Mouse (Mus musculus) intestine, postnatal 0 days (tissue): Measurements from ENCODE around the gene Padi4. TPM values are rescaled to one million over a fixed set of nuclear protein-coding genes. Genes with fewer than 3 reads are reported as not detected.

Experiments
- ATAC-seq: fragments of 200-750 bp; cut with Nextera tagmentation; 2 replicates; pipeline ENCODE4 v1.8.0; 2017; ENCODE audit warnings: mild to moderate bottlenecking, moderate TSS enrichment, moderate library complexity
- H3K27ac ChIP-seq: fragments of 300-500 bp; sonication (generic); 2 replicates; pipeline ENCODE4 v1.5.1; 2014; ENCODE audit warnings: mild to moderate bottlenecking, low read depth, low read length, moderate library complexity
- H3K27me3 ChIP-seq: fragments of 300-500 bp; sonication (generic); replicated peaks from 2 replicates; pipeline ENCODE4 v1.6.1; 2014; ENCODE audit warnings: low read length, mixed read lengths; ENCODE audit not compliant: control insufficient read depth, insufficient read depth
- H3K36me3 ChIP-seq: fragments of 300-500 bp; sonication (generic); 2 replicates; pipeline ENCODE4 v1.6.1; 2014; ENCODE audit warnings: mild to moderate bottlenecking, moderate library complexity; ENCODE audit not compliant: control insufficient read depth, insufficient read depth
- H3K4me1 ChIP-seq: fragments of 300-500 bp; sonication (generic); replicated peaks from 2 replicates; pipeline ENCODE4 v1.6.1; 2014; ENCODE audit warnings: antibody characterized with exemption, low read length, mixed read lengths; ENCODE audit not compliant: control insufficient read depth, insufficient read depth
- H3K4me2 ChIP-seq: fragments of 300-500 bp; sonication (generic); replicated peaks from 2 replicates; pipeline ENCODE4 v1.6.1; 2014; ENCODE audit warnings: low read depth, mild to moderate bottlenecking, moderate library complexity
- H3K4me3 ChIP-seq: fragments of 300-500 bp; sonication (generic); 2 replicates; pipeline ENCODE4 v1.5.1; 2014; ENCODE audit warnings: low read depth, low read length
- H3K9ac ChIP-seq: fragments of 300-500 bp; sonication (generic); 2 replicates; pipeline ENCODE4 v1.6.1; 2014; ENCODE audit warnings: mild to moderate bottlenecking, low read depth, low read length
- H3K9me3 ChIP-seq: fragments of 300-500 bp; sonication (generic); 2 replicates; pipeline ENCODE4 v1.6.1; 2016; ENCODE audit warnings: mixed run types; ENCODE audit not compliant: control insufficient read depth
- CTCF ChIP-seq: sonication (generic); IDR thresholded peaks from 2 replicates; pipeline ENCODE4 v1.5.1; 2016; ENCODE audit warnings: low read depth, mild to moderate bottlenecking, control low read depth, antibody characterized with exemption, moderate library complexity
- WGBS: fragments of 180-500 bp; shearing (Covaris S2); extraction: QIAGEN DNeasy Blood & Tissue Kit; methylation state at CpG from one replicate; pipeline ENCODE4 v1.1.7; 2014; 5-methylcytosine and 5-hydroxymethylcytosine counted together
- polyA plus RNA-seq: library from polyadenylated mRNA; unstranded; fragments of >200 nt; fragmentation: Nextera tagmentation; extraction: Ambion mirVana; gene quantifications from 2 replicates; pipeline ENCODE4 v1.2.1, GENCODE M21; 2015

Padi4 gene
- 5.4 and 5.5 TPM in 2 replicates for polyA plus RNA-seq

DNA sequence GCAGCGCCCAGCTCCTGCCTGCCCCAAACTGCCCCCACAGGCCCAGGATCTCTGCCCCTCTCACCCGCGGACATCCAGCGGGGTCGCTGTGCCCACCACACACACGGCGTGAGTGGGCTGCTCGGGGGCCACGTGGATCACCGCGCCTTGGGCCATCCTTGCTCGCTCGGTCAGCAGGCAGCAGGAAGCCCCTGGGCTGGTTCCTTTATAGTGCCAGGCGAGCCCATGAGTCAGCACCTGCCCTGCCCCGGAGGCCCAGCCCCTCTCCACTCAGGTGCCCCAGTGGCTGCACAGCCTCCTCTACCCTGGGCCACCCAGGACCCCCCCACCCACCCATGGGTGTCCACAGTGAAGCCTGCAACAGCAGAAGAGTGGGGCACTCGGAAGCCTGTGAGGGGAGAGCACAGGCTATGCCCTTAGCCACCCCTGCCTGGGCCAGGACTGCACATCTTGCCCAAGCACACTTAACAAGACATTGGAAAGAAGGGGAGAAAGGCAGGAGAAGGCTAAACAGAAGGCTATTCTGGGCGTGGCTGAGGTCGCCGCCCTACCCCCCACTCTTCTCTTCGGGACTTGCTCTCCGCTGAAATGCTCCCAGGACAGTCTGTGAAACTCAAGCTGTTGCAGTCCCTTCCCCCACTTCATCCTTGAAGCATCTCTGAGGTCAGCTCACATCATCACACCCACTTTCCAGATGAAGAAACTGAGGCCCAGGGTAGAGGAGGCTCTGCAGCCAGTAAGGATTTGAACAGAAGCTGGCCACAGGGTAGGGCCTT lies at the start of gene Padi4:
Gene Padi4 (minus strand): TSS at position 212 of the 776 bp plus-strand sequence.
- no peaks in the 10 kb centered on the region; the same call in 1 of the 2 replicates for H3K4me1 ChIP-seq
- no peak within 1 kb of the TSS for H3K4me2 ChIP-seq
- no peak for TF ChIP-seq CTCF
- no peaks in the 10 kb centered on the region for H3K9me3 ChIP-seq
- ATAC-seq, result no peak
- H3K36me3 ChIP-seq, result no peaks in the 10 kb centered on the region
- 80% methylated on average over 21 of the region's 21 CpGs for WGBS
- H3K4me3 ChIP-seq, result no peak within 1 kb of the TSS
- no peak within 1 kb of the TSS for H3K9ac ChIP-seq
- H3K27ac ChIP-seq, result no peak within 1 kb of the TSS
- no peaks in the 10 kb centered on the region for H3K27me3 ChIP-seq

DNA sequence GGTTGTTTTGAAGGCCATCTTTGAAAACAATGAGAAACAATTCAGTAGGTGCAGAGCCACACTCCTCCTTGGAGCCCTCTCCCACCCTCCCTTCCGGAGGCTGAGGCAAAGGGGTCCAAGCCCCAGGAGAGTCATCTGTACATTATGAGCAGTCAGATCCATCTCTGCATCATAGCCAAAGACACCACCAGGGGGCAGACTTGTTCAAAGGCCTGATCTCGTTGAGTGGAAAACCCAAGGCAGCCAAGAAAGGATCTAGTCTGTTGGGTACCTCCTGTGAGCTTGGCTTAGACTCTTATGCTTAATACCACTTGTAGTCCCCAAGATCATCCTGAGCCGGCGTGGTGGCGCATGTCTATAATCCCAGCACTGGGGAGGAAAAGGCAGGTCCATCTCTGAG lies 48.0 kb upstream of the Padi4 start:
- no peak overlapping the region for H3K4me3 ChIP-seq
- no peaks in the 10 kb centered on the region for H3K36me3 ChIP-seq
- TF ChIP-seq CTCF, result peak; percentile 71
- peaks cover 2% of the 10 kb centered on the region for H3K4me1 ChIP-seq
- WGBS, result 70% methylated on average over 5 of the region's 5 CpGs
- H3K9me3 ChIP-seq, result no peaks in the 10 kb centered on the region
- no peak overlapping the region for H3K9ac ChIP-seq
- ATAC-seq, result no peak
- no peaks in the 10 kb centered on the region for H3K27me3 ChIP-seq
- no peak overlapping the region for H3K27ac ChIP-seq
- H3K4me2 ChIP-seq, result no peak overlapping the region

DNA sequence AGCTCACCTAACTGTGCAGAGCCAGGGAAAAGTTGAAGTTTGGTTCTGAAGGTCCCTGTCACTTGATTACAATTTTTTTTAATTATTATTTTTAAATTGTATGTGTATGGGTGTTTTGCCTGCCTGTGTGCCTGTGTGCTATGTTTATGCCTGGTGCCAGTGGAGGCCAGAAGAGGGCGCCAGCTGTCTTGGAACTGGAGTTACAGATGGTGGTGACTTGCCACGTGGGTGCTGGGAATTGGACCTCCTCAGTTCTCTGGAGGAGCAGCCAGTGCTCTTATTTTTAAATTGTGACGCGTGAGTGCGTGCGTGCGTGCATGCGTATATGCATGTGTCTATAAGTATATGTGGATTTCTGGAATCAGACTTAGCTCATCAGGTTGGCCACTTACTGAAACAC lies 43.4 kb upstream of the Padi4 start:
- WGBS, result 95% methylated on average over 8 of the region's 8 CpGs
- Histone ChIP-seq H3K4me3 (no peak overlapping the region), H3K27ac (no peak overlapping the region), H3K4me1 (peaks cover 12% of the 10 kb centered on the region), H3K9ac (no peak overlapping the region), H3K9me3 (no peaks in the 10 kb centered on the region), H3K4me2 (no peak overlapping the region), H3K27me3 (no peaks in the 10 kb centered on the region), H3K36me3 (no peaks in the 10 kb centered on the region)
- peak; percentile 33 for TF ChIP-seq CTCF
- no peak for ATAC-seq

DNA sequence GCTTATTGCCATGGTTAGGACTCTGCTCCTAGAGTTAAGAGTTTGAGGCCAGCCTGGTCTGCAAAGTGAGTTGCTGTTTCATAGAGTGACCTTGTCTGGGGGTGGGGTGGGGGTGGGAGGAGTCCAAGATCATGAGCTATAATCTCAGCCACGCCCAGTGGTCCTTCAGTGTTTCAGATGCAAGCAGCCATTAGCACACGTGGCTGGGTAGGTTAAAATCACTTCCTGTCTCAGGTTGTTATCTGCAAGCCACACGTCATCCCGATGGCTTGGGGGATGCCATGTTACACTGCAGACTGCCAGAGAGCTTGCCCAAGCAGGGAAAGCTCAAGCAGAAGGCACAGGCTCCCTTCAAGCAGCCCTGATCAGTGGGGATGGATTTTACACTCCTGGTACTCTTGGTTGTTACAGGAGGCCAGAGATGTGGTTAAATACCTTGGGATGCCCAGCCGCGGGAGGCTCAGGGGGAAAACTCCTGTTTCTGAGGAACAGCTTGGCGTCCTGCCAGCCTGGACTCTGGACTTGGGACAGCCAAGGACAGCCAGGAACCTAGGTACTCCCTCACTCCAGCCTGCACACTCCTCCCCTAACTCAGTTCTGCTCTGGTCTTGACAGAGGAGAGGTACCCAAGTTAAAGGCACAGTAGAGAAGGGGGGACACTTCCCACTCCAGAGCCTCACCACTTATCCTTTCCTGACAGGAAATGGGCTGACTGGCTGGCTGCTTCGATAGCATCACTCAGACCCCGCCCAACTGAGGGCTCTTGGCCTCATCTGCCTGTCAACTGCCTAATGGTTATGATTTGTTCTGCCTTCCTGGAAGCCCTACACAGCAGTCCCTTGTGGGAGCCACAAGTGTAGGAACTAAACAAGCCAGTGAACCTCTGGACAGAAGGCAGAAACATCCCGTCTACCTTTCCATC lies 42.2 kb upstream of the Padi4 start:
- H3K9me3 ChIP-seq, result no peaks in the 10 kb centered on the region
- TF ChIP-seq CTCF, result no peak
- H3K27me3 ChIP-seq, result no peaks in the 10 kb centered on the region
- H3K9ac ChIP-seq, result no peak overlapping the region; the same call in 1 of the 2 replicates
- H3K4me3 ChIP-seq, result no peak overlapping the region
- peak overlapping the region; percentile 36 for H3K27ac ChIP-seq
- H3K4me1 ChIP-seq, result peaks cover 12% of the 10 kb centered on the region
- 19% methylated on average over 10 of the region's 10 CpGs for WGBS
- no peaks in the 10 kb centered on the region for H3K36me3 ChIP-seq
- 0 out of 2 replicates have a peak overlapping the region, but pooled peaks have one; percentile 37 for H3K4me2 ChIP-seq
- ATAC-seq, result peak; percentile 63

DNA sequence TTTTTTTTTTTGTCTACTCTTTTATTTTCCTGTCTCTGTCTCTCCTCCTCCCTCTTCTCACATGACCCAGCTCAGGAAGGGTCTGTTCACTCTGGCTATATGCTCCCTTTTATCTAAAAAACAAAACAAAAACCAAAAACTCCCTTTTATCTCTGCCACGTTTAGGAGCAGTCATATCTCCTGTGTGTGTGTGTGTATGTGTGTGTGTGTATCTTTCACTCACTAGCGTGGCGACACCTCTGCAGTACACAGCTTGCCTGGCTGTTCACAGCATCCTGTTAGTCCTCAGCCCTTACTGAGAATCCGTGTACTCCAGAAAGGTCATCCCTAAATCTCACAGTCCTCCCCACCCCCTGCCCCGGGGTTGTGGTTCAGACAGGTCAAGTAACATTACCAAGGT lies 41.5 kb upstream of the Padi4 start:
- H3K9me3 ChIP-seq, result no peaks in the 10 kb centered on the region
- TF ChIP-seq CTCF, result no peak
- peak overlapping the region; percentile 36; the same call in 1 of the 2 replicates for H3K27ac ChIP-seq
- no peak overlapping the region for H3K4me3 ChIP-seq
- H3K36me3 ChIP-seq, result no peaks in the 10 kb centered on the region
- 55% methylated on average over 5 of the region's 5 CpGs for WGBS
- no peak overlapping the region; the same call in 1 of the 2 replicates for H3K4me2 ChIP-seq
- no peak overlapping the region for H3K9ac ChIP-seq
- no peak for ATAC-seq
- no peaks in the 10 kb centered on the region for H3K27me3 ChIP-seq
- peaks cover 12% of the 10 kb centered on the region for H3K4me1 ChIP-seq
